Mouse (Mus musculus): ENCODE results near the gene Fbxo24.

Gene Fbxo24

DNA sequence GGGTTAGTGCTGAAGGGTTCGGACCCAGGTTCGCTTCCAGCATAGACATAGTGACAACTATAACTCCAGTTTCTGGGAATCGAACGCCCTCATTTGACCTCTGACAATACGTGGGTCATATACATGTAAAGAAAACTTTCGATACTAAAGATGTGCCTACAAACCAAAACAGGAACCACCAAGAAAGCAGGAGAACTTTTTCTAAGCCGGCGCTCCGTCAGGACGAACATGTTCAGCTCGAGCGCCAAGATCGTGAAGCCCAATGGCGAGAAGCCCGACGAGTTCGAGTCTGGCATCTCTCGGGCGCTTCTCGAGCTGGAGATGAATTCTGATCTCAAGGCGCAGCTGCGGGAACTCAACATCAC lies 27.5 kb downstream of the Fbxo24 start:
- no peak for DNase-seq (ENCODE audit: extremely low read depth, low read depth)

GRCm38 (mm10) chr5:137600619-137601364 lies 28.0 kb downstream of the Fbxo24 start, which contains the start of gene Mospd3:
Gene Mospd3, minus strand, starts transcription at chr5:137601058.
- peak; percentile 100 for DNase-seq (ENCODE audit: extremely low read depth, low read depth)

GRCm38 (mm10) chr5:137600281-137600618 lies 28.6 kb downstream of the Fbxo24 start:
- no peak for DNase-seq (ENCODE audit: extremely low read depth, low read depth)

DNA sequence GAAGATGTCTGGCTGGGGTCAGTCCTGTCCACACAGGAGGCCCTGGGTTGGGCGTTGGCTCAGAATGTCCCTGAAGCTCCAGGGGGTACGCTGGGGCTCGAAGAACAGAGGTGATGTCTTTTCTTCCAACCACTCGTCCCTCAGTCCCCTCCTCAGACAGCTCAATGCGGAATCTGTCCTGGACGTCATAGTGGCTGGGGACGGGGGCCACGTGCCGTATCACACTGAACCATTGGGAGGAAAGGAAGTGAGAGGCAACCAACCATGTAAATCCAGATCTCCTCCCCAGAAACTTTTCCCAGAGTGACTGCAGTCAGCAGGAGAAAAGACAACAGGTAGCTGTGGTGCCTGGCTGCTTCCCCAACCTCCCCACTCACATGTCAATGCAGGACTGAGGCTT lies 29.2 kb downstream of the Fbxo24 start:
- DNase-seq (ENCODE audit: extremely low read depth, low read depth), result no peak

GRCm38 (mm10) chr5:137598100-137598826 lies 30.5 kb downstream of the Fbxo24 start:
- DNase-seq (ENCODE audit: extremely low read depth, low read depth), result peak; percentile 67

DNA sequence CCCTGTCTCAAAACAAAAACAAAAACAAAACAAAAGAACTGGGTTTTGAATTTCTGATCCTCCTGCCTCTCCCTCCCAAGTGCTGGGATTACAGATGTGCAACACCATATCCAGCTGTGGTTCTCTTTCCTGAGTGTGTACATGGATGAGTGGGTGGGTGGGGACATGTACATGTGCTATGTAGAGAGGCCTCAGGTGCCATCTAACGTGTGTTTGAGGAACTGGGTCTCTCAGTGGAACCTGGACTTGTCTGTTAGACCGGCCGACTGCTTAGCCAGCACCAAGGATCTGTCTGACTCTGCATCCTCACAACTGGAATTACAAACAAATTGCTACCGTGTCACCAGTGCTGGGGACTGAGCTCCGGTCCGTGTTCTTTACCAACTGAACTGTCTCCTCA lies 31.2 kb downstream of the Fbxo24 start:
- no peak for DNase-seq (ENCODE audit: extremely low read depth, low read depth)

GRCm38 (mm10) chr5:137596601-137597261 lies 32.1 kb downstream of the Fbxo24 start:
- DNase-seq (ENCODE audit: extremely low read depth, low read depth), result no peak

- no peak for DNase-seq (ENCODE audit: extremely low read depth, low read depth)
Observed at GRCm38 (mm10) chr5:137595921-137596320, 32.9 kb downstream of the Fbxo24 start.

GRCm38 (mm10) chr5:137590507-137590906 lies 38.3 kb downstream of the Fbxo24 start:
- no peak for DNase-seq (ENCODE audit: extremely low read depth, low read depth)

DNA sequence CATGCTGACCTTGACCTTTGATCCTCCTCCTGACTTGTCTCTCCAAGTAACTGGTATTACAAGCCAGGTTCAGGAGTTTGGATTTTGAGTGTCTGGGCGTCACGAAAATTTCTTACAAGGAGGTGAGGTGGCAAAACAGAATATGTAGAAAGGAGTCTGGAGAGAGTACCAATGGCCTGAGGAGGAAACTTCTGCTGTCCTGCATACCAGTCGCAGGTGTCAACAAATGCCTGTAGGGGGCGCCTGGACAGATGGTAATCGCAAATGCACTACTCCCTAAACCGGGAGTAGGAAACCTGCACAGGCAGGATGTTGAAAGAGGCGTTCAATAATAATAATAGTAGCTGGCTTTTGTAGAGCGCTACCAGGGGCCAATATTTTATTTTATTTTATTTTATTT lies 43.8 kb downstream of the Fbxo24 start:
- DNase-seq (ENCODE audit: extremely low read depth, low read depth), result no peak

- no peak for DNase-seq (ENCODE audit: extremely low read depth, low read depth)
Observed at GRCm38 (mm10) chr5:137583670-137584169, 45.1 kb downstream of the Fbxo24 start.

DNA sequence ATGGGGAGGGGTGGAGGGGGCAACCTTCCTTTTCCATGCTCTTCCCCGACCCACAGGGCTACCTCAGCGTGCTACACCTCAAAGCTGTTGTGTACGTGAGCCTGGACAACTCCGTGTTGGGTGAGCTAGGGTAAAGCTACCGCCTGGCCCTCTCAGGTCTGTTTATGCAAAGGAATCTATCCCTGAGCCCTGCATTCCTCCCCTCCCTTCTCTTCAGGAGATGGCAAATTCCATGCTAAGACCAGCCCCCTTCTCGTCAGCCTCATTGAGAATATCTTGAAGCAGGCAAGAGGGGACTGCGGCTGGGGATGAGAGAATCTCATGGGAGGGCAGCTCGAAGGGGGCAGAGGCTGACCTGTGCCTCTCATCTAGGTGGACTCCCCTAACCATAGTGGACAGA lies 46.1 kb downstream of the Fbxo24 start:
- DNase-seq (ENCODE audit: extremely low read depth, low read depth), result no peak

DNA sequence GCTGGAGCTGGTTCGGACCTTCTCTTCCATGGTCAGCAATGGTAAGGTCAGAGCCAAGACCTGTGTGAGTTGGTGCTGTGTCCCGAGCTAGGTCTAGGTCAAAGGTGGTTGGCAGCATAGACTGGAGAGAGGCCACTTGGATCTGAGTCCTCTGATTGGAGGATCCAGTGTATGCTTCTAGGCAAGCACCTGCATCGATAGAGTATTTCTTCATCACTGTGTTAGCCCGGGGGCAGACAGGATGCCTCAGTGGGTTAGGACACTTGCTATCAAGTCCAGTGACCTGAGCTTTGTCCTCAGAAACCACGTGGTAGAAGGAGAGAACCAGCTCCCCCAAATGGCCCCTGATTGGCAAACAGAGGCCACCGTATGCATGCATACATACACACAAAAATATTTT lies 48.6 kb downstream of the Fbxo24 start:
- DNase-seq (ENCODE audit: extremely low read depth, low read depth), result no peak

- no peak for DNase-seq (ENCODE audit: extremely low read depth, low read depth)
Observed at GRCm38 (mm10) chr5:137574470-137574901, 54.3 kb downstream of the Fbxo24 start.

GRCm38 (mm10) chr5:137570691-137571586 lies 57.9 kb downstream of the Fbxo24 start:
- peak; percentile 88 for DNase-seq (ENCODE audit: extremely low read depth, low read depth)

- peak; percentile 57 for DNase-seq (ENCODE audit: extremely low read depth, low read depth)
Observed at GRCm38 (mm10) chr5:137570181-137570580, 58.6 kb downstream of the Fbxo24 start.

DNA sequence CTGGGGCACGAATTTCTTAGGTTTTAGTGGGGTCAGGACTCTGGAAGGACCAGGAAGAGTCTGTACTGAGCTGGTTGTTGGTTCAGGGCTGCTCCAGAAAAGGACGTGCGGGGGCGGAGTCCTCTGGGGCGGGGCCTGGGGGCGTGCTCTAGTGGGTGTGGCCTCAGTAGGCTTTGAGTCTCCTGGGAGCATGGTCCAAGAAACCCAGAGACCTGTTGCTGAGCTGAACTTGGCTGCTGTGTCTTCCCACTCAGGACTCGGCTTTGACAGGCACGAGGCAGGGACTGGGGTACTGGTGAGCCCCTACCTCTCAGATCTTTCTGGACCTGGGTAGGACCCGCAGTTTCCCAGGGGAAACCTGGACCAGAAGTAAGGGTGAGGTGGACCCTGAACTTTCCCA lies 59.1 kb downstream of the Fbxo24 start, which contains the start of gene Tfr2:
Tfr2 (plus strand) TSS at position 176 of the 400 bp plus-strand sequence.
- peak; percentile 59 for DNase-seq (ENCODE audit: extremely low read depth, low read depth)

GRCm38 (mm10) chr5:137569031-137569430 lies 59.8 kb downstream of the Fbxo24 start:
- no peak for DNase-seq (ENCODE audit: extremely low read depth, low read depth)

DNA sequence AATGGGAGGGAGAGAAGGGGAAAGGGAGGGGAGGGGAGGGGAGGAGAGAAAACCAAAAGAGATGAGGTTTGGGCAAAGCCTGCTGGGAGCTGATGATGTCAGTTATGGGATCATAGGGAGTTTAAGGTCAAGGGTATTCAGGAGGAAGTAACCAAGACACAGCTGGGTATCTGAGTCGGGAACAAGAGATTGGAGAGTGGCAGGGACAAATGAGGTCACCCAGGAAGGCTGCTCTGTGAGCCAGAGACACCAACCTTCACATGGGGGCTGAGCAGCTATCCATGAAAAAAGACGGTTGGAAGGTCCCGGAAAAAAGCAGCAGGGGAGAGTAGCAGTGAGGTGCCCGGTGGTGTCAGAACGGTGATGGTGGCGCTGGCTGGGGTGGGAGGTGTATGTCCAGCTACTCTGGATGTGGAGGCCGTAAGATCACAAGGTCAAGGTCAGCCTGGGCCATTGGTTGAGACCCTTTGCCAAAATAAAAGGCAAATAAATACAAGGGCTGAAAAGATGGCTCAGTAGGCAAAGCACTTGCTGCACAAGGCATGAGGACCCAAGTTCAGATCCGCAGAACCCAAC lies 60.5 kb downstream of the Fbxo24 start:
- no peak for DNase-seq (ENCODE audit: extremely low read depth, low read depth)

- no peak for DNase-seq (ENCODE audit: extremely low read depth, low read depth)
Observed at GRCm38 (mm10) chr5:137566416-137566815, 62.4 kb downstream of the Fbxo24 start.

- no peak for DNase-seq (ENCODE audit: extremely low read depth, low read depth)
Observed at GRCm38 (mm10) chr5:137565744-137566143, 63.1 kb downstream of the Fbxo24 start.

Measured in MEL-GATA-1-ER (cell line).